Mouse (Mus musculus) lung, embryonic 15.5 days (tissue): ENCODE measurements around the gene Gm498. TPM values are rescaled to one million over a fixed set of nuclear protein-coding genes. Genes with fewer than 3 reads are reported as not detected.

ENCODE experiments used
- ATAC-seq: fragments of 200-750 bp; cut with Nextera tagmentation; 2 replicates; pipeline ENCODE4 v1.8.0; 2017; ENCODE audit warnings: moderate number of reproducible peaks, borderline replicate concordance; ENCODE audit not compliant: low FRiP score, low TSS enrichment; ENCODE audit errors: extremely low read depth
- H3K27ac ChIP-seq: fragments of 300-500 bp; sonication (generic); 2 replicates; pipeline ENCODE4 v1.5.1; 2015; ENCODE audit warnings: moderate library complexity, mild to moderate bottlenecking, inconsistent platforms
- H3K27me3 ChIP-seq: fragments of 300-500 bp; sonication (generic); 2 replicates; pipeline ENCODE4 v1.6.1; 2015; ENCODE audit warnings: inconsistent platforms
- H3K36me3 ChIP-seq: fragments of 300-500 bp; sonication (generic); 2 replicates; pipeline ENCODE4 v1.6.1; 2015; ENCODE audit warnings: inconsistent platforms
- H3K4me1 ChIP-seq: fragments of 300-500 bp; sonication (generic); 2 replicates; pipeline ENCODE4 v1.6.1; 2015; ENCODE audit warnings: inconsistent platforms
- H3K4me2 ChIP-seq: fragments of 300-500 bp; sonication (generic); 2 replicates; pipeline ENCODE4 v1.6.1; 2015; ENCODE audit warnings: inconsistent platforms, mild to moderate bottlenecking, moderate library complexity
- H3K4me3 ChIP-seq: fragments of 300-500 bp; sonication (generic); 2 replicates; pipeline ENCODE4 v1.5.1; 2015; ENCODE audit warnings: mild to moderate bottlenecking, inconsistent platforms
- H3K9ac ChIP-seq: fragments of 300-500 bp; sonication (generic); 2 replicates; pipeline ENCODE4 v1.6.1; 2015; ENCODE audit warnings: inconsistent platforms
- H3K9me3 ChIP-seq: fragments of 300-500 bp; sonication (generic); 2 replicates; pipeline ENCODE4 v1.6.1; 2016; ENCODE audit warnings: inconsistent platforms
- WGBS: fragments of 180-500 bp; shearing (Covaris S2); methylation state at CpG from one replicate; pipeline ENCODE4 v1.1.7; 2015; 5-methylcytosine and 5-hydroxymethylcytosine counted together
- polyA plus RNA-seq: library from polyadenylated mRNA; unstranded; fragments of >200 nt; fragmentation: Nextera tagmentation; extraction: Ambion mirVana; gene quantifications from 2 replicates; pipeline ENCODE4 v1.2.1, GENCODE M21; 2015

Gm498 gene
- polyA plus RNA-seq, 1 experiment from 2014 or later, result not detected

- WGBS, result 83% methylated on average over 2 of the region's 2 CpGs
- Histone ChIP-seq H3K9ac (no peak overlapping the region), H3K27me3 (no peaks in the 10 kb centered on the region), H3K4me3 (no peak overlapping the region), H3K36me3 (peaks cover 15% of the 10 kb centered on the region; the same call in 1 of the 2 replicates), H3K4me2 (no peak overlapping the region), H3K4me1 (peaks cover 16% of the 10 kb centered on the region), H3K27ac (no peak overlapping the region), H3K9me3 (no peaks in the 10 kb centered on the region)
- no peak for ATAC-seq
Observed at GRCm38 (mm10) chr7:143834316-143834715, 32.3 kb upstream of the Gm498 start.

- WGBS, result 52% methylated on average over 3 of the region's 3 CpGs
- Histone ChIP-seq H3K36me3 (peaks cover 15% of the 10 kb centered on the region; the same call in 1 of the 2 replicates), H3K27ac (no peak overlapping the region), H3K4me2 (no peak overlapping the region), H3K9ac (no peak overlapping the region), H3K4me1 (peaks cover 15% of the 10 kb centered on the region), H3K4me3 (no peak overlapping the region), H3K27me3 (no peaks in the 10 kb centered on the region), H3K9me3 (no peaks in the 10 kb centered on the region)
- ATAC-seq, result no peak
Observed at GRCm38 (mm10) chr7:143834972-143835371, 31.7 kb upstream of the Gm498 start.

- peaks cover 36% of the 10 kb centered on the region for H3K36me3 ChIP-seq
- H3K9me3 ChIP-seq, result no peaks in the 10 kb centered on the region
- no peak for ATAC-seq
- no peak overlapping the region for H3K9ac ChIP-seq
- no peak overlapping the region for H3K4me2 ChIP-seq
- no peak overlapping the region for H3K4me3 ChIP-seq
- no peak overlapping the region for H3K27ac ChIP-seq
- no peaks in the 10 kb centered on the region for H3K4me1 ChIP-seq
- H3K27me3 ChIP-seq, result no peaks in the 10 kb centered on the region
- 83% methylated on average over 3 of the region's 3 CpGs for WGBS
Observed at GRCm38 (mm10) chr7:143837705-143838358, 28.8 kb upstream of the Gm498 start.

GRCm38 (mm10) chr7:143840121-143840520 is 26.5 kb upstream of the Gm498 start:
- Histone ChIP-seq H3K36me3 (peaks cover 57% of the 10 kb centered on the region), H3K9ac (no peak overlapping the region), H3K9me3 (no peaks in the 10 kb centered on the region), H3K4me1 (no peaks in the 10 kb centered on the region), H3K4me3 (no peak overlapping the region), H3K27me3 (no peaks in the 10 kb centered on the region), H3K4me2 (no peak overlapping the region), H3K27ac (no peak overlapping the region)
- ATAC-seq, result no peak
- WGBS, result 86% methylated on average over 5 of the region's 5 CpGs

GRCm38 (mm10) chr7:143841301-143841700 is 25.3 kb upstream of the Gm498 start:
- ATAC-seq, result no peak
- Histone ChIP-seq H3K9ac (no peak overlapping the region), H3K27me3 (no peaks in the 10 kb centered on the region), H3K36me3 (peaks cover 69% of the 10 kb centered on the region), H3K9me3 (no peaks in the 10 kb centered on the region), H3K4me2 (no peak overlapping the region), H3K27ac (no peak overlapping the region), H3K4me3 (no peak overlapping the region), H3K4me1 (no peaks in the 10 kb centered on the region)
- 93% methylated on average over 8 of the region's 8 CpGs for WGBS

DNA sequence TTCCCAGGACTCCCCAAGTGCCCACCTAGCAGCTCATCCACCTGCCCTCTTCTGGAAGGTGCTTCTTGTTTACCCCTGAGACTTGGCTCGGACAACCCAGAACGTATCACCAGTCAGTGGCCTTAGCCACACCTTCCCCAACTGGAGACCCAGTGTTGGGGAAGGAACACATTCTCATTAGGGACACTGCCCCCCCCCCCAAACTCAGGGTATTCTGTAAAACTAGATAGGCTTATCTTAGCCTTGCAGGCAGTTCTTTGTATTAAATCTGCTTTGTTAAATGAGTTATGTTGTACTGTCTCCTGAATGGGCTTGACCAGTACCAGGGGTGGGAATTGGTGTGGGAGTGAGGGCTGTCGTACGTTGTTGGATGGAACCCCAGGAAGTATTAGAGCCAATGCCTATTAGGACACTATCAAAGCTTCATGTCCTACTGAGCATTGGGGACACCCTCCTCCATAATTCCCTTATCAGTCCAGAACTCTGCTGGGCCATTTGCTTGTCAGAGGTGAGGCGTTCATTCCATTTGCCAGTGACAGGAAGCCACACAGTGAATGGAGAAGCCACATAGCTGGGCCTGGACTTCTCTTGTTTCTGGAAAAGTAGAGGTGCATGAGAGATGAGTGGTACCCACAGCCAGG is 18.4 kb upstream of the Gm498 start:
- H3K36me3 ChIP-seq, result peaks cover 51% of the 10 kb centered on the region
- 90% methylated on average over 5 of the region's 5 CpGs for WGBS

DNA sequence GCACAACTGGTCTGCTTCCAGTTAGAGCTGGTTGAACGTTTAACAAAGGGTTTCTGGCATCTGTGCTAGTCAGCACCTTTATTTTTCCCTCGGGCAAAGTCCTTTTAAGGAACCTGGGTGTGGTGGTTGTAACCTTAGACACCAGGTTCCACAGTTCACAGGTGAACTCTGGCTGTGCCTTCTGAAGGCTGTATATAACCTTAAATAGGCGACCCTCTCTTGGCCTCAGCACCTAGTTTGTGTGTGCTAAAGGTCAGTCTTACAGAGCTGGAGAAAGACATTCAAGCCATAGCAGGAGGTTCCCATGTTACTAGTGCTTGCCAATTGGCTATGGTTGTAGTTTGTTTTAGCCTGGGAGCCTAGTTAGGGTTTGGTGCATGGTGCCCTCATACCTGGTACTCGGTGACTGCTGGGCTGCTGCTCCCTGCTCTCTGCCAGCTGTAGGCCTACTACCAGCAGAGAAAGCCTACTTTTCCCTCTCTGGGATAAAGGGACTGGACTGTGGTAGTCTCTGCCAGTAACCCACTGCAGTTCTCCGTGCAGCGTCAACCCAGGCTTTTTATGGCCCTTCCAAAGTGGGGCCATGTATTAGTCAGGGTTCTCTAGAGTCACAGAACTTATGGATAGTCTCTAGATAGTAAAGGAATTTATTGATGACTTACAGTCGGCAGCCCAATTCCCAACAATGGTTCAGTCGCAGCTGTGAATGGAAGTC is 17.7 kb upstream of the Gm498 start:
- no peak for ATAC-seq
- Histone ChIP-seq H3K9me3 (no peaks in the 10 kb centered on the region), H3K27me3 (no peaks in the 10 kb centered on the region), H3K36me3 (peaks cover 44% of the 10 kb centered on the region), H3K9ac (no peak overlapping the region), H3K4me2 (no peak overlapping the region), H3K27ac (no peak overlapping the region), H3K4me3 (no peak overlapping the region), H3K4me1 (no peaks in the 10 kb centered on the region)
- 96% methylated on average over 7 of the region's 8 CpGs for WGBS

More for the DNA sequence above, 18.4 kb upstream of the Gm498 start:
- Histone ChIP-seq H3K9me3 (no peaks in the 10 kb centered on the region), H3K4me3 (no peak overlapping the region), H3K27ac (no peak overlapping the region), H3K9ac (no peak overlapping the region), H3K4me2 (no peak overlapping the region), H3K4me1 (no peaks in the 10 kb centered on the region), H3K27me3 (no peaks in the 10 kb centered on the region)
- no peak for ATAC-seq

GRCm38 (mm10) chr7:143868874-143869273 is 2.2 kb downstream of the Gm498 start:
- H3K4me1 ChIP-seq, result no peaks in the 10 kb centered on the region
- H3K4me3 ChIP-seq, result no peak overlapping the region
- WGBS, result 72% methylated on average over 4 of the region's 4 CpGs
- no peak for ATAC-seq
- no peak overlapping the region for H3K9ac ChIP-seq
- H3K36me3 ChIP-seq, result no peaks in the 10 kb centered on the region
- no peak overlapping the region for H3K27ac ChIP-seq
- H3K9me3 ChIP-seq, result no peaks in the 10 kb centered on the region
- no peak overlapping the region for H3K4me2 ChIP-seq
- no peaks in the 10 kb centered on the region for H3K27me3 ChIP-seq

DNA sequence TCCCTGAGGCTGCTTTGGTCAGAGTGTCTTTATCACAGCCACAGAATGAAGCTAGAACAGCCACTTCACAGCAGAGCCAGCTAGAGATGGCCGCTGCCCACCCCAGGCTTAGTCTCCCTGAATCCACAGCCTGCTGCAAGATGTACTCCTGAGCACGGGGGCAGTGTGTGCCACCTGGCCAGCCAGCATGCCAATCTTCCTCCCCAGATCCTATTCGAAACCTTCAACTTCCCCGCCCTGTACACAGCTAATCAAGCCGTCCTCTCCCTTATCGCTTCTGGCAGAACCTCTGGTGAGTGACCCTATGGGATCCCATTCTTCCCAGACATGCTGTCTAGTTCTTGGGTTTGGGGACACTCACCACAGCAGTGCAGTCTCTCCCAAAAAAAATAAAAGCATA is 17.1 kb downstream of the Gm498 start:
- H3K9me3 ChIP-seq, result no peaks in the 10 kb centered on the region
- WGBS, result 78% methylated on average over 6 of the region's 6 CpGs
- H3K4me3 ChIP-seq, result no peak overlapping the region
- no peak for ATAC-seq
- H3K36me3 ChIP-seq, result no peaks in the 10 kb centered on the region
- no peak overlapping the region for H3K9ac ChIP-seq
- no peaks in the 10 kb centered on the region for H3K4me1 ChIP-seq
- no peak overlapping the region for H3K4me2 ChIP-seq
- H3K27me3 ChIP-seq, result no peaks in the 10 kb centered on the region
- no peak overlapping the region for H3K27ac ChIP-seq

GRCm38 (mm10) chr7:143891146-143891545 is 24.5 kb downstream of the Gm498 start:
- no peaks in the 10 kb centered on the region for H3K36me3 ChIP-seq
- no peak overlapping the region for H3K4me2 ChIP-seq
- no peaks in the 10 kb centered on the region for H3K4me1 ChIP-seq
- no peak for ATAC-seq
- H3K4me3 ChIP-seq, result no peak overlapping the region
- H3K9ac ChIP-seq, result no peak overlapping the region
- 82% methylated on average over 2 of the region's 2 CpGs for WGBS
- no peaks in the 10 kb centered on the region for H3K27me3 ChIP-seq
- no peak overlapping the region for H3K27ac ChIP-seq
- H3K9me3 ChIP-seq, result no peaks in the 10 kb centered on the region

DNA sequence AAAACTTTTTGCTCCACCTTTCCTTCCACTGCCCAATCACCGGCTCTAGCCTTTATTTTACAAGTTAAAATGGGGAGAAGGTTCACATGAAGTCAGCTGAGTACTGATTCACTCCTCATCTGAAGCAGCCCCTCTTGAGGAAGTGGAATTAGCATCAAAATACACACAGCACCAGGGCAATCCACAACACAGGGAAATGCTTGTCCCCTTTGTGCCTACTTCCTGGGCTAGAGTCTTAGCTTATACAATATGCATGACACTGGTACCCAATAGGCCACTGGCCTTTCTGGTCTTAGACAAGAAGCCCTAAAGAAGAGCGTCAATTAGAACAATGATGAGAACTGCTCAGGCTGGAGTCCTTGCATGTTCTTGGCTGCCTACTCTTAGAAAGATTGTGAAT is 25.7 kb downstream of the Gm498 start:
- Histone ChIP-seq H3K27ac (no peak overlapping the region), H3K4me1 (no peaks in the 10 kb centered on the region), H3K4me2 (no peak overlapping the region), H3K36me3 (no peaks in the 10 kb centered on the region), H3K4me3 (no peak overlapping the region), H3K9me3 (no peaks in the 10 kb centered on the region), H3K27me3 (no peaks in the 10 kb centered on the region), H3K9ac (no peak overlapping the region)
- ATAC-seq, result no peak
- 69% methylated on average over 2 of the region's 2 CpGs for WGBS

DNA sequence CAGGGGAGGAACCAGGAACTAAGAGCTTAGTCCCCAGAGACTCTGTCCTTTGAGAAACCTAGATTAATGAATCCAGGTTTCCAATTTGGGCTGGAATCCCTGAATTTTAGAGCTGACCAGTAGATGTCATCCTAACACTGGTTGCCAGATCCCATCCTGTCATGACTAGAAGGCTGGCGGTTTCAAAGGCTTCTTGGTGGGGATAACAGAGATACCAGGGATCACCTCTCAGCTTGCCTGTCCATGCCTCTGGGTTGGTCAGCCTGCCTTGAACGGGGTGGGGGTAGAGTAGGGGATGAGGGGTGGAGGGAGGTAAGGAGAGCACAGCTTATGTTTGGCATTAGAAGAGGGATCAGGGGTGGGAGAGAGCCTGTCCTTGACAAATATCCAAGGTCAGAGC is 34.0 kb downstream of the Gm498 start:
- ATAC-seq, result no peak
- Histone ChIP-seq H3K4me2 (no peak overlapping the region), H3K27me3 (no peaks in the 10 kb centered on the region), H3K27ac (no peak overlapping the region), H3K9me3 (no peaks in the 10 kb centered on the region), H3K36me3 (no peaks in the 10 kb centered on the region), H3K4me3 (no peak overlapping the region), H3K9ac (no peak overlapping the region), H3K4me1 (no peaks in the 10 kb centered on the region)
- 15% methylated on average over 2 of the region's 2 CpGs for WGBS
